Mouse (Mus musculus) small intestine, adult 2 months (tissue): Measurements from ENCODE around the gene Mettl16. TPM values are rescaled to one million over a fixed set of nuclear protein-coding genes. Genes with fewer than 3 reads are reported as not detected.

Experiments used
- H3K27ac ChIP-seq: fragments of 200-500 bp; 2 replicates; pipeline ENCODE4 v1.5.1; 2012; ENCODE audit warnings: low read depth, low read length, control low read depth, inconsistent platforms; ENCODE audit not compliant: insufficient read depth
- H3K27me3 ChIP-seq: fragments of 200-500 bp; 2 replicates; pipeline ENCODE4 v1.6.1; 2012; ENCODE audit warnings: mild to moderate bottlenecking, moderate library complexity, low read length, inconsistent platforms; ENCODE audit not compliant: control insufficient read depth, insufficient read depth
- H3K36me3 ChIP-seq: fragments of 200-500 bp; 2 replicates; pipeline ENCODE4 v1.6.1; 2012; ENCODE audit warnings: mild to moderate bottlenecking, low read length, control low read depth, inconsistent platforms; ENCODE audit not compliant: control insufficient read depth, insufficient read depth
- H3K4me1 ChIP-seq: fragments of 200-500 bp; 2 replicates; pipeline ENCODE4 v1.6.1; 2012; ENCODE audit warnings: low read length, inconsistent platforms, mixed read lengths; ENCODE audit not compliant: control insufficient read depth, insufficient read depth, insufficient read length
- H3K4me3 ChIP-seq: fragments of 200-500 bp; 2 replicates; pipeline ENCODE4 v1.5.1; 2012; ENCODE audit warnings: low read depth, mild to moderate bottlenecking, control low read depth, inconsistent platforms, low read length, moderate library complexity
- CTCF ChIP-seq: fragments of 200-500 bp; IDR thresholded peaks from 2 replicates; pipeline ENCODE4 v1.5.1; 2012; ENCODE audit warnings: low read depth, mild to moderate bottlenecking, control low read depth, inconsistent platforms, low read length, moderate library complexity, mixed read lengths; ENCODE audit not compliant: insufficient replicate concordance, insufficient read length; ENCODE audit errors: extremely low read depth
- POLR2A ChIP-seq: fragments of 200-500 bp; IDR thresholded peaks from 2 replicates; pipeline ENCODE4 v1.6.1; 2012; ENCODE audit warnings: low read depth, mild to moderate bottlenecking, control low read depth, inconsistent platforms, low read length, moderate library complexity
- WGBS: fragments of 180-500 bp; shearing (Covaris S2); methylation state at CpG from one replicate; pipeline ENCODE4 v1.1.7; 2018; 5-methylcytosine and 5-hydroxymethylcytosine counted together
- polyA plus RNA-seq: library from polyadenylated mRNA; depleted of rRNA; stranded (reverse); fragments of >200 nt; gene quantifications from 2 replicates; pipeline ENCODE4 v1.2.3, GENCODE M21; 2012

The Mettl16 gene
- polyA plus RNA-seq, 1 experiment, result 1.6 TPM

- 5% methylated on average over 13 of the region's 13 CpGs for WGBS
- peak overlapping the region; percentile 32 for H3K4me3 ChIP-seq
- H3K4me1 ChIP-seq, result peaks cover 2% of the 10 kb centered on the region; the same call in 1 of the 2 replicates
- no peaks in the 10 kb centered on the region for H3K27me3 ChIP-seq
- H3K27ac ChIP-seq, result no peak overlapping the region
- H3K36me3 ChIP-seq, result peaks cover 8% of the 10 kb centered on the region
- TF ChIP-seq POLR2A, result no peak
- peak; percentile 88; the same call in 1 of the 2 replicates for TF ChIP-seq CTCF
Measured at GRCm38 (mm10) chr11:74847919-74848521, 77.4 kb downstream of the Mettl16 start.

DNA sequence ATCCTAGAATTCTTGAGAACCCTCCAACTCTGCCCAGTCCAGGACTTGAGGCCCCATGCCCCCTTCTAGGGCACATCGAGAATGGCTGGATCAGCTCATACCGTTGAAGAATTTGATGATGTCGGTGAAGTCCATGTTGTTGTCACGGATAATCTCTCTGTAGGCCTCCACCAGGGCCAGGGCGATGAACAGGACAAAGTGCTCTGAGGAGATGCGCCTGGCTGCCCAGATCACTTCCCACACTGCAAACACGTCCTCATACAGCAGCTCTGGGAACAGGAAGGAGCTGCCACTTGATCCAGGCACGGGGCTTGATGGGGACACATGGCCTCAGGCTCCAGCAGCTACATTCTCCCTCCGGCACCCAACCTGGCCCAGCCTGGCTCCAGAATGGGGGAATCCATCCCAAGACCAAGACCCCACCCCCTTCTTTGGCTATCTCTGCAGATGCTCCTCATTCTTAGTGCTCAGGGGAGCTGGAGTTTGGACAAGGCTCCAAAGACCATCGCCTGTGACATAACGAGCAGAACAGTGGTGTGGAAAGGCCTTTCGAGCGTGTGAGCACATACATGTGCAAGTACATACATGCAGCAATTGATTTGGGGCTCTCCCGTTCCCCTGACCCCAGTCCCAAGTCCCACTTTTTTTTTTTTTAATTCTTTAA is 80.5 kb downstream of the Mettl16 start:
- Histone ChIP-seq H3K4me1 (peaks cover 2% of the 10 kb centered on the region; the same call in 1 of the 2 replicates), H3K4me3 (no peak overlapping the region), H3K27me3 (no peaks in the 10 kb centered on the region), H3K27ac (no peak overlapping the region), H3K36me3 (peaks cover 1% of the 10 kb centered on the region; the same call in 1 of the 2 replicates)
- TF ChIP-seq CTCF (no peak), POLR2A (no peak)
- 90% methylated on average over 14 of the region's 14 CpGs for WGBS

DNA sequence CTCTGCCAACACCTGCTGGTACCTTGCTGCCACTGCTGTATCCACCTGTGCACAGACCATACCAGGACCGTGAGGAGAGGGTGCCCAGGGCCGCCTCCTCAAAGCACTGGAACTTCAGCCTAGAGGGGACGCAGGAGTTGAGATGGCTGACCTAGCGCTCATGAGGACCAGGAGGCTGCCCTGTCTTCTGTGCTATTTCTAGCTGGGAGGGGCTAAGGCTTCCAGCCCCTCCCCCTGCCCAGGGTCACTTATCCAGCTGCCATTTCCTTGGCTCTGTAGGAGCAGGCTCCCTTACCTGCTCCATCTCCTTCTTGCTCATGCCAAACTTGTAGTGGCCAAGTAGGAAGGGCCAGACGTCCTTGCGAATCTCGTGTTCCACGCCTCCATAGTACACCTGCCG is 87.1 kb downstream of the Mettl16 start:
- WGBS, result 83% methylated on average over 9 of the region's 9 CpGs
- no peaks in the 10 kb centered on the region for H3K27me3 ChIP-seq
- TF ChIP-seq CTCF (no peak), POLR2A (no peak)

GRCm38 (mm10) chr11:74862129-74862528 is 91.5 kb downstream of the Mettl16 start:
- WGBS, result 78% methylated on average over 5 of the region's 5 CpGs
- Histone ChIP-seq H3K27ac (no peak overlapping the region), H3K36me3 (peaks cover 1% of the 10 kb centered on the region; the same call in 1 of the 2 replicates), H3K27me3 (no peaks in the 10 kb centered on the region), H3K4me1 (peaks cover 7% of the 10 kb centered on the region; the same call in 1 of the 2 replicates), H3K4me3 (no peak overlapping the region)
- TF ChIP-seq POLR2A (no peak), CTCF (no peak)

More for the DNA sequence above, 87.1 kb downstream of the Mettl16 start:
- peaks cover 1% of the 10 kb centered on the region; the same call in 1 of the 2 replicates for H3K36me3 ChIP-seq
- H3K4me3 ChIP-seq, result no peak overlapping the region
- no peaks in the 10 kb centered on the region for H3K4me1 ChIP-seq
- H3K27ac ChIP-seq, result no peak overlapping the region

- Histone ChIP-seq H3K4me3 (no peak overlapping the region), H3K27ac (no peak overlapping the region), H3K27me3 (no peaks in the 10 kb centered on the region), H3K36me3 (peaks cover 1% of the 10 kb centered on the region; the same call in 1 of the 2 replicates), H3K4me1 (peaks cover 7% of the 10 kb centered on the region; the same call in 1 of the 2 replicates)
- WGBS, result 49% methylated on average over 11 of the region's 11 CpGs
- no peak for TF ChIP-seq POLR2A
- peak; percentile 39; the same call in 1 of the 2 replicates for TF ChIP-seq CTCF
Measured at GRCm38 (mm10) chr11:74863471-74863870, 92.8 kb downstream of the Mettl16 start.

- no peak for TF ChIP-seq POLR2A
- no peak for TF ChIP-seq CTCF
- Histone ChIP-seq H3K27me3 (no peaks in the 10 kb centered on the region), H3K4me1 (peaks cover 7% of the 10 kb centered on the region; the same call in 1 of the 2 replicates), H3K36me3 (no peaks in the 10 kb centered on the region; the same call in 1 of the 2 replicates), H3K27ac (no peak overlapping the region), H3K4me3 (no peak overlapping the region)
- WGBS, result 95% methylated on average over 9 of the region's 9 CpGs
Measured at GRCm38 (mm10) chr11:74864421-74864820, 93.8 kb downstream of the Mettl16 start.

DNA sequence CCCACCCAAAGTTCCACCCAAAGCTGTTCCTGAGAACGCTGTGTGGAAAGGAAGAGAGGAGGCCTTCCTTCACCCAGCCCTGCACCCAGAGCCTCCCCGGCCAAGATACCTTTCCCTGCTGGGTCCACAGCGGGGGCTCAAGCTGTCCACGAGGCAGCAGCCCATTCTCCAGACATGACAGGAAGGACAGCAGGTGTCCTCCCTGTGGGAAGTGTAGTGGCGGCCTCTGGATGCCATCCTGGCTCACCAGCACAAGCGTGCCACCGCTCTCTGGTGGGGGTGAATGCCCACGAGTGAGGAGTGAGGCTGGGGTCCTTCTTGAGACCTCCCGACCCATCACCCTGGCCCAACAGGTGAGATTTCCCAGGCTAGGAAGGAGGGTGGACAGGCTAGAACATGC is 94.6 kb downstream of the Mettl16 start:
- TF ChIP-seq POLR2A (no peak), CTCF (no peak)
- Histone ChIP-seq H3K4me3 (no peak overlapping the region), H3K27ac (no peak overlapping the region), H3K4me1 (peaks cover 7% of the 10 kb centered on the region; the same call in 1 of the 2 replicates), H3K36me3 (no peaks in the 10 kb centered on the region; the same call in 1 of the 2 replicates), H3K27me3 (no peaks in the 10 kb centered on the region)
- 92% methylated on average over 9 of the region's 9 CpGs for WGBS
